Mouse (Mus musculus) lung, postnatal 0 days (tissue): Measurements from ENCODE around the gene Rnf135.

Experiments
- CTCF ChIP-seq: IDR thresholded peaks from 2 replicates; pipeline ENCODE4 v1.5.1; 2016; ENCODE audit warnings: antibody characterized with exemption, mild to moderate bottlenecking
- EP300 ChIP-seq: IDR thresholded peaks from 2 replicates; pipeline ENCODE4 v1.6.1; 2016; ENCODE audit warnings: antibody characterized with exemption, mild to moderate bottlenecking, control low read depth

- no peak for TF ChIP-seq EP300
- TF ChIP-seq CTCF: no peak
Observed at GRCm38 (mm10) chr11:80210321-80210720, 26.7 kb downstream of the Rnf135 start.
